Mouse (Mus musculus) liver, postnatal 0 days (tissue): ENCODE measurements around the gene 4833427G06Rik. TPM values are rescaled to one million over a fixed set of nuclear protein-coding genes. Genes with fewer than 3 reads are reported as not detected.

Experiments used
- ATAC-seq: fragments of 200-750 bp; cut with Nextera tagmentation; 2 replicates; pipeline ENCODE4 v1.8.0; 2017; ENCODE audit warnings: mild to moderate bottlenecking, moderate library complexity
- DNase-seq: peaks from one replicate; pipeline ENCODE4 v3.0.0-alpha.2; 2016
- H3K27ac ChIP-seq: fragments of 300-500 bp; sonication (generic); 2 replicates; pipeline ENCODE4 v1.5.1; 2014; ENCODE audit warnings: antibody characterized with exemption, moderate library complexity, mild to moderate bottlenecking, low read depth
- H3K27me3 ChIP-seq: fragments of 300-500 bp; sonication (generic); 2 replicates; pipeline ENCODE4 v1.6.1; 2014; ENCODE audit warnings: low read length, control low read depth, mixed read lengths; ENCODE audit not compliant: insufficient read depth
- H3K36me3 ChIP-seq: fragments of 300-500 bp; sonication (generic); replicated peaks from 2 replicates; pipeline ENCODE4 v1.6.1; 2014; ENCODE audit warnings: mild to moderate bottlenecking, control low read depth, low read length, moderate library complexity, mixed read lengths; ENCODE audit not compliant: insufficient read depth
- H3K4me1 ChIP-seq: fragments of 300-500 bp; sonication (generic); 2 replicates; pipeline ENCODE4 v1.6.1; 2014; ENCODE audit warnings: antibody characterized with exemption, mild to moderate bottlenecking, control low read depth; ENCODE audit not compliant: insufficient read depth
- H3K4me2 ChIP-seq: fragments of 300-500 bp; sonication (generic); 2 replicates; pipeline ENCODE4 v1.6.1; 2014; ENCODE audit warnings: low read depth, mild to moderate bottlenecking, low read length, moderate library complexity, mixed read lengths
- H3K4me3 ChIP-seq: fragments of 300-500 bp; sonication (generic); 2 replicates; pipeline ENCODE4 v1.5.1; 2014; ENCODE audit warnings: low read depth, low read length
- H3K9ac ChIP-seq: fragments of 300-500 bp; sonication (generic); replicated peaks from 2 replicates; pipeline ENCODE4 v1.6.1; 2014; ENCODE audit warnings: mild to moderate bottlenecking, moderate library complexity
- H3K9me3 ChIP-seq: fragments of 300-500 bp; sonication (generic); 2 replicates; pipeline ENCODE4 v1.6.1; 2016; ENCODE audit warnings: mild to moderate bottlenecking, control low read depth, low read length, mixed read lengths
- CTCF ChIP-seq: sonication (generic); IDR thresholded peaks from 2 replicates; pipeline ENCODE4 v1.5.1; 2016; ENCODE audit warnings: antibody characterized with exemption, low read depth
- EP300 ChIP-seq: IDR thresholded peaks from 2 replicates; pipeline ENCODE4 v1.6.1; 2016; ENCODE audit warnings: antibody characterized with exemption, low read depth, mild to moderate bottlenecking
- WGBS: fragments of 180-500 bp; shearing (Covaris S2); extraction: QIAGEN DNeasy Blood & Tissue Kit; methylation state at CpG from one replicate; pipeline ENCODE4 v1.1.7; 2014; ENCODE audit not compliant: insufficient replicate concordance; 5-methylcytosine and 5-hydroxymethylcytosine counted together
- microRNA counts: library from miRNA; unstranded; fragments of <30 nt; microRNA quantifications from one replicate; lab custom pipeline; 2015
- microRNA-seq: library from miRNA; unstranded; fragments of <30 nt; microRNA quantifications from one replicate; pipeline ENCODE4, GENCODE M21; 2016
- polyA plus RNA-seq: library from polyadenylated mRNA; unstranded; fragments of >200 nt; fragmentation: Nextera tagmentation; extraction: Ambion mirVana; gene quantifications from 2 replicates; pipeline ENCODE4 v1.2.1, GENCODE M21; 2015

4833427G06Rik gene
- polyA plus RNA-seq, 1 experiment from 2014 or later, result not detected

DNA sequence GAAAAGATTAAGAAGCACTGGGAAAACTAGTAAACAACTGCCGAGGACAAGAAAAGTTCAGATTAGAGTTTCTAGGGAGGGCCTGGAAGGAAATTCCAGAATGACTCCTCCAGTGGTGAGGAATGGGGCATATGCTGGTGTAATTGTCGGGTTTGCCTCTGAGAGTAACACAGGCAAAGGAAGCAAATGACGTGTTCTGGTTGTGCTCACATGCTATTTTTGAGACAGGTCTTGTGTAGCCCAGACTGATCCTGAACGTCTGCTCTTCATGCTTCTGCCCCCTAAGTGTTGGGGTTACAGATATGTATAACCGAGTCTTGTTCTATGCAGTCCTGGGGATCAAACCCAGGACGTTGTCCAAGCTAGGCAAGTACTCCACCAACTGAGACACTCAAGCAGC, 70.3 kb downstream of the 4833427G06Rik start:
- ATAC-seq, result no peak
- H3K36me3 ChIP-seq, result no peaks in the 10 kb centered on the region
- no peak for DNase-seq
- H3K27me3 ChIP-seq, result no peaks in the 10 kb centered on the region
- no peaks in the 10 kb centered on the region; the same call in 1 of the 2 replicates for H3K4me1 ChIP-seq
- no peak overlapping the region for H3K27ac ChIP-seq
- WGBS, result 55% methylated on average over 6 of the region's 6 CpGs
- H3K9me3 ChIP-seq, result no peaks in the 10 kb centered on the region
- TF ChIP-seq CTCF, result no peak
- TF ChIP-seq EP300, result no peak
- H3K4me3 ChIP-seq, result no peak overlapping the region
- H3K9ac ChIP-seq, result no peak overlapping the region
- H3K4me2 ChIP-seq, result no peak overlapping the region

MicroRNA genes within 50 kb of the gene (microRNA counts, 519-probe panel; counts per million panel counts)
- microRNA mmu-miR-34b-3p (lab: Ali Mortazavi, UCI), result not detected
- microRNA mmu-miR-34b-5p (lab: Ali Mortazavi, UCI), result not detected
- microRNA mmu-miR-34c (lab: Ali Mortazavi, UCI), result 8,656 counts per million, percentile 97 among the panel's probes with 10 or more counts

Small RNA genes lying within 50 kb of the gene (microRNA-seq; reads per million reads assigned to microRNA genes)
- 2.0 reads per million for gene Mir34b
- gene Mir34c, result 49.9 reads per million, percentile 36 among the genes with 10 or more reads in this experiment

Other genes starting within 250 kb of the 4833427G06Rik start
- 4.0 and 5.3 TPM in 2 replicates for gene Sik2, start 93.0 kb downstream of the 4833427G06Rik start, polyA plus RNA-seq
- gene Btg4, start 41.2 kb downstream of the 4833427G06Rik start, polyA plus RNA-seq, result not detected in 2 replicates
- 0.87 and 1.2 TPM in 2 replicates for gene Layn, start 25.0 kb downstream of the 4833427G06Rik start, polyA plus RNA-seq
- not detected in 2 replicates for gene Gm32742, start 63.4 kb upstream of the 4833427G06Rik start, polyA plus RNA-seq
- 7.6 and 8.4 TPM in 2 replicates for gene Pou2af1, start 111.6 kb upstream of the 4833427G06Rik start, polyA plus RNA-seq
- 0.39 and 0.69 TPM in 2 replicates for gene Colca2, start 176.5 kb upstream of the 4833427G06Rik start, polyA plus RNA-seq
- gene 1810046K07Rik, start 226.8 kb upstream of the 4833427G06Rik start, polyA plus RNA-seq, result 0.73 and 1.6 TPM in 2 replicates